Mouse (Mus musculus): Measurements from ENCODE around the gene Tmem179. TPM values are rescaled to one million over a fixed set of nuclear protein-coding genes. Genes with fewer than 3 reads are reported as not detected.

Gene Tmem179
- polyA plus RNA-seq, 1 experiment from 2014 or later: 17.9 TPM

DNA sequence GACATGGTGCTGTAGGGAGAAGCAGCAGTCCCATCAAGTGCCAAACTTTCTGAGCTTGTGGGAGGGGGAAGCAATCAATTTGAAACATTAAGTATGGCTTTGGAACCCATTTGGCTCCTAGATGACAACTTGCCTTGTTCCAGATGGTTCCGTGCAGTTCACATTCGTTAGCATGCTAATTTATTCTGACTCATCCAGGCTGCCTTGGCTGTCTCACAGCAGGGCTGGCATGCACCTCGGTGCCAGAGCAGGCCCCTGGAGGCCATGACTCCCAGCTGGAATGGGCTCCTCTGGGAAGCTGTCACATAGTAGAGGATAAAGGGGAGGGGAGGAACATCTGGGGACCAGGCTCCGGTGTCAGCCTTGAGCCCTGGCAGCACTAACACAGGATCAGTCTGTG, 58.7 kb downstream of the Tmem179 start:
- H3K9ac ChIP-seq: no peak overlapping the region
- H3K27me3 ChIP-seq (replicated peaks): 0 out of 2 replicates have a peak, but pooled peaks cover 6% of the 10 kb centered on the region
- H3K27ac ChIP-seq: no peak overlapping the region

DNA sequence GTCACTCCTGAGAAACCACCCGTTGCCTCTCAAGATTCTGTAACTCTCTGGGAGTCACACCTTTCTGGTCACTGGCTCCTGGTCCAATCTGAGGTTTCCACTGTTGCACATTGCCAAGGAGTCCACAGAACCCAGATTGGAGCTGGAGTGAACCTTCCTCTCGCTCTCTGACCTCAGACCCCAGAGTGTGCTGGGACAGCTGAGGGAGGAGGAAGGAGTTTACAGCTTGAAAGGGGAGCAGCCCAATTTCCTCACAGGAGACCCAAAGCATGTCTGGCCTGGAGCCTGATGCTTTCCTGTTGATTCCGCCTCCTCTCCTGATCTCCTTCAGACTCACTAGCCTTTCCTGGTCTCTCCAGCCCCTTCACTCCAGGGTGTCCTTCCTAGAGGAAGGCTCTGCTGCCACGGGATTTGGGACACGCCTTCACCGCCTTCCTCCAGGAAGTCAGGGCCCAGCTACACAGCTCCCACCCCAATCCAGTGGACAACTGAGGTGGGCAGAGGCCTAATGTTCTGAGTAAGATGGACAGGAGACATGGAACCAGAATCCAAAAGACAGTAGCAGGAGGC, 60.3 kb downstream of the Tmem179 start:
- Histone ChIP-seq H3K4me1 (peaks cover 12% of the 10 kb centered on the region), H3K27ac (no peak overlapping the region), H3K4me2 (replicated peaks) (no peak overlapping the region), H3K36me3 (no peaks in the 10 kb centered on the region), H3K9me3 (no peaks in the 10 kb centered on the region), H3K9ac (no peak overlapping the region), H3K27me3 (replicated peaks) (0 out of 2 replicates have a peak, but pooled peaks cover 6% of the 10 kb centered on the region), H3K4me3 (no peak overlapping the region)
- 72% methylated on average over 6 of the region's 6 CpGs for WGBS
- ATAC-seq (ENCODE audit: low FRiP score, low read depth): no peak

More for the DNA sequence above, 58.7 kb downstream of the Tmem179 start:
- Histone ChIP-seq H3K4me2 (replicated peaks) (no peak overlapping the region), H3K4me1 (peaks cover 24% of the 10 kb centered on the region), H3K36me3 (no peaks in the 10 kb centered on the region), H3K4me3 (no peak overlapping the region), H3K9me3 (no peaks in the 10 kb centered on the region)
- peak; percentile 57; the same call in 1 of the 2 replicates for ATAC-seq (ENCODE audit: low FRiP score, low read depth)
- WGBS: 18% methylated on average over 4 of the region's 4 CpGs

DNA sequence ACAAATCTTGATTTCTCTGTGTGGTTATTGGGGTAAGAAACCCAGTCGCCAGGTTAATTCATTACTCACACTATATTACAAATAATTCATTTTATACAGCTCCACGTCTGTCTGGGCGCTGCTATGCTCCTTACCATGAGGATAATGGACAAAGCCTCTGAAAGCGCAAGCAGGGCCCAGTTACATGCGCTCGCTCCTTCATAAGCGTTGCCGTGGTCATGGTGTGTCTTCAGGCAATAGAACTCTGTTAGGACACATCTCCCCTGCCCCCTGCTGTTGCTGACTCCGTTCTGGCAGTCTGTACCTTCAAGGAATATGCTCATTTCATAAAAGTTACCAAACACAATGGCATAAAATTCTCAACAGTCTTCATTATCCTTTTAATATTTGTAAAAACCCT, 64.7 kb downstream of the Tmem179 start:
- ATAC-seq (ENCODE audit: low FRiP score, low read depth): no peak
- H3K27me3 ChIP-seq (replicated peaks): no peaks in the 10 kb centered on the region

DNA sequence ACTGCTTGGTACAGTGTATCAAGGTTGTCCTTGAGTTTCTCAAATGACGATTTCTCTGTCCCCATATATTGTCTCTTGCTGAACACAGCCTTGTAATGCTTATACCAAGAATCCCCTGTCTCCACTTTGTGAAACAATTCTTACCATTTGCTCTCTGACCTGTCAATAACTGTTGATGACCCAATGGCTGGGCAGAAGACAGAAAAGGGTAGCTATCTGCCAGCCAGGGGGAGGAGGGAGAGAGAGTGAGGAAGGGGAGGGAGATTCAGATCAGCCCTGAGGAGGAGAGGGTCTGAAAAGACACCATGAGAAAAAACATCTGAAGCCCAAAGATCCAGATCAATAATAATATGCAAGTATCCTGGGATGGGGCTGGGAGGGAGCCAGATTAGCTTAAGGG, 65.2 kb downstream of the Tmem179 start:
- Histone ChIP-seq H3K9me3 (no peaks in the 10 kb centered on the region), H3K4me2 (replicated peaks) (no peak overlapping the region), H3K9ac (no peak overlapping the region), H3K4me3 (no peak overlapping the region), H3K36me3 (no peaks in the 10 kb centered on the region), H3K4me1 (peaks cover 9% of the 10 kb centered on the region), H3K27me3 (replicated peaks) (no peaks in the 10 kb centered on the region), H3K27ac (no peak overlapping the region)
- WGBS: 89% methylated on average over 1 of the region's 1 CpGs
- ATAC-seq (ENCODE audit: low FRiP score, low read depth): no peak

More for the DNA sequence above, 64.7 kb downstream of the Tmem179 start:
- H3K36me3 ChIP-seq: no peaks in the 10 kb centered on the region
- no peaks in the 10 kb centered on the region for H3K9me3 ChIP-seq
- no peak overlapping the region for H3K4me3 ChIP-seq
- 77% methylated on average over 9 of the region's 9 CpGs for WGBS
- no peak overlapping the region for H3K4me2 ChIP-seq (replicated peaks)
- H3K9ac ChIP-seq: no peak overlapping the region
- peaks cover 9% of the 10 kb centered on the region for H3K4me1 ChIP-seq
- H3K27ac ChIP-seq: no peak overlapping the region

DNA sequence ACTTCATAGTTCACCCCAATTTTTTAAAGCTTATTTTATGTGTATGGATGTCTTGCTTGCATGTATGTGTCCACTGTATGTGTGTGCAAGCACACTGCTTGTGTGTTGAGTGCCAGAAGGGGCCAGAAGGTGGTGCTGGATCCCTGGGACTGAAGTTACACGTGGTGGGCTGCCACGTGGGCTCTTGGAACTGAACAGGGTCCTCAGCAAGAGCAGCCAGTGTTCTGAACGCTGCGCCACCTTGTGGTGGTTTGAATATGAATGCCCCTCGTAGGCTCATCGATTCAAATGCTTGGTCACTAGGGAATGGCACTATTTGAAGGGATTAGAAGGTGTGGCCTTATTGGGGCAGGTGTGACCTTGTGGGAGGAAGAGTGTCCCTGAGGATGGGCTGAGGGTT, 65.7 kb downstream of the Tmem179 start:
- Histone ChIP-seq H3K9me3 (peaks cover 5% of the 10 kb centered on the region; the same call in 1 of the 2 replicates), H3K9ac (no peak overlapping the region), H3K4me1 (peaks cover 9% of the 10 kb centered on the region), H3K36me3 (no peaks in the 10 kb centered on the region), H3K27me3 (replicated peaks) (no peaks in the 10 kb centered on the region), H3K4me3 (no peak overlapping the region), H3K27ac (no peak overlapping the region), H3K4me2 (replicated peaks) (no peak overlapping the region)
- ATAC-seq (ENCODE audit: low FRiP score, low read depth): no peak
- WGBS: 25% methylated on average over 6 of the region's 6 CpGs

Other genes starting within 250 kb of the Tmem179 start
- gene A530016L24Rik, start 27.3 kb downstream of the Tmem179 start, polyA plus RNA-seq (2016; fragmentation: Nextera tagmentation; extraction: Ambion mirVana): 0.10 and 0.13 TPM in 2 replicates
- gene Inf2, start 72.0 kb upstream of the Tmem179 start, polyA plus RNA-seq (2016; fragmentation: Nextera tagmentation; extraction: Ambion mirVana): 1.1 and 2.2 TPM in 2 replicates
- gene Adssl1, start 103.3 kb upstream of the Tmem179 start, polyA plus RNA-seq (2016; fragmentation: Nextera tagmentation; extraction: Ambion mirVana): 3.2 and 3.7 TPM in 2 replicates
- gene Siva1, start 127.9 kb upstream of the Tmem179 start, polyA plus RNA-seq (2016; fragmentation: Nextera tagmentation; extraction: Ambion mirVana): 108 and 130 TPM in 2 replicates
- gene Akt1, start 158.1 kb upstream of the Tmem179 start, polyA plus RNA-seq (2016; fragmentation: Nextera tagmentation; extraction: Ambion mirVana): 184 and 201 TPM in 2 replicates
- gene Zbtb42, start 162.1 kb upstream of the Tmem179 start, polyA plus RNA-seq (2016; fragmentation: Nextera tagmentation; extraction: Ambion mirVana): 4.0 and 5.4 TPM in 2 replicates
- gene Cep170b, start 203.7 kb upstream of the Tmem179 start, polyA plus RNA-seq (2016; fragmentation: Nextera tagmentation; extraction: Ambion mirVana): 22.2 and 23.2 TPM in 2 replicates
- gene Pld4, start 243.9 kb upstream of the Tmem179 start, polyA plus RNA-seq (2016; fragmentation: Nextera tagmentation; extraction: Ambion mirVana): 5.1 and 5.8 TPM in 2 replicates

Measured in neural tube, embryonic 12.5 days (tissue).